Mouse (Mus musculus) layer of hippocampus, adult 9-10 months (tissue): ENCODE measurements around the gene Pccb.

ENCODE experiments used
- DNase-seq: peaks from one replicate; pipeline ENCODE4 v3.0.0; 2022; ENCODE audit warnings: low spot score

Pccb gene

GRCm38 (mm10) chr9:101034448-101035098, at the start of gene Pccb:
Gene Pccb (minus strand): TSS chr9:101034898.
- DNase-seq: peak; percentile 95

- no peak for DNase-seq
Measured at GRCm38 (mm10) chr9:101083728-101084127, 49.0 kb upstream of the Pccb start.

GRCm38 (mm10) chr9:101080046-101080685, 45.5 kb upstream of the Pccb start:
- no peak for DNase-seq

- no peak for DNase-seq
Measured at GRCm38 (mm10) chr9:101078579-101078978, 43.9 kb upstream of the Pccb start.

- no peak for DNase-seq
Measured at GRCm38 (mm10) chr9:101077486-101077885, 42.8 kb upstream of the Pccb start.

GRCm38 (mm10) chr9:101076095-101076875, 41.6 kb upstream of the Pccb start:
- no peak for DNase-seq

GRCm38 (mm10) chr9:101075694-101076093, 41.0 kb upstream of the Pccb start:
- DNase-seq: no peak

GRCm38 (mm10) chr9:101075091-101075581, 40.4 kb upstream of the Pccb start:
- DNase-seq: no peak

- DNase-seq: no peak
Measured at GRCm38 (mm10) chr9:101074332-101075021, 39.8 kb upstream of the Pccb start.

- DNase-seq: no peak
Measured at GRCm38 (mm10) chr9:101073987-101074331, 39.3 kb upstream of the Pccb start, which contains the start of gene Msl2. Gene Msl2 (plus strand): TSS chr9:101074101.

GRCm38 (mm10) chr9:101073041-101073986, 38.6 kb upstream of the Pccb start:
- DNase-seq: peak; percentile 94

- DNase-seq: no peak
Measured at GRCm38 (mm10) chr9:101072506-101072905, 37.8 kb upstream of the Pccb start.

GRCm38 (mm10) chr9:101069781-101070180, 35.1 kb upstream of the Pccb start:
- DNase-seq: no peak

- DNase-seq: no peak
Measured at GRCm38 (mm10) chr9:101065076-101065602, 30.4 kb upstream of the Pccb start.

GRCm38 (mm10) chr9:101062253-101062780, 27.6 kb upstream of the Pccb start:
- DNase-seq: no peak

GRCm38 (mm10) chr9:101061035-101061434, 26.3 kb upstream of the Pccb start:
- DNase-seq: no peak

- DNase-seq: no peak
Measured at GRCm38 (mm10) chr9:101057156-101057555, 22.5 kb upstream of the Pccb start.

GRCm38 (mm10) chr9:101053279-101053678, 18.6 kb upstream of the Pccb start:
- no peak for DNase-seq

- no peak for DNase-seq
Measured at GRCm38 (mm10) chr9:101052691-101053090, 18.0 kb upstream of the Pccb start.

- no peak for DNase-seq
Measured at GRCm38 (mm10) chr9:101052007-101052406, 17.3 kb upstream of the Pccb start.
